Comparison of ENCODE assay signal across 23 mouse cellular contexts in genomic region chr16:93908196-93908595, GRCm38 (mm10). TPM values are rescaled to one million over a fixed set of nuclear protein-coding genes. Genes with fewer than 3 reads are reported as not detected.
A peak's percentile ranks its signal among the peaks of the same experiment; 100 is the strongest.
DNase-seq lines count a peak whose midpoint lies in the region; ATAC-seq and TF ChIP-seq lines count a peak whose summit lies in the region.
"Had no signal": no experiment of that assay in that cellular context is flagged by ENCODE, and none has a peak within 500 bp of the region (broad histone marks: within the 10 kb centered on the region; RNA-seq: fewer than 3 reads in every experiment).

No protein-coding gene starts in this region.

- in situ Hi-C loops in ES-E14 (cut with MboI; ENCODE audit: low sequenced_read_pairs in 2 of 2, unreplicated experiment in 2 of 2) = no loop called here

- no peaks in the 10 kb centered on the region for H3K9me3 ChIP-seq in midbrain, embryonic 11.5 days (ENCODE audit: control insufficient read depth, low read length)
- H3K9me3 ChIP-seq in midbrain, postnatal 0 days (ENCODE audit: low read length) = no peaks in the 10 kb centered on the region
- H3K9me3 ChIP-seq in ES-E14 (ENCODE audit: control insufficient read depth, insufficient read depth, low read depth, low read length) = no peaks in the 10 kb centered on the region
- H3K9me3 ChIP-seq: embryonic facial prominence, embryonic 15.5 days; hindbrain, embryonic 13.5 days; midbrain, embryonic 12.5 days had no signal

- no peak for TF ChIP-seq CTCF in midbrain, postnatal 0 days (IDR thresholded peaks at IDR 0.05)
- TF ChIP-seq CTCF in thymus, adult 2 months (IDR thresholded peaks at IDR 0.05; ENCODE audit: borderline replicate concordance, control insufficient read depth, extremely low read depth, insufficient read depth, low read length, poor library complexity) = no peak

- no peak overlapping the region for H3K4me2 ChIP-seq in midbrain, embryonic 11.5 days
- H3K4me2 ChIP-seq in midbrain, postnatal 0 days (ENCODE audit: low read depth, low read length, poor library complexity, severe bottlenecking) = no peak overlapping the region
- H3K4me2 ChIP-seq: embryonic facial prominence, embryonic 15.5 days; hindbrain, embryonic 13.5 days; midbrain, embryonic 12.5 days had no signal

- H3K27me3 ChIP-seq in midbrain, embryonic 11.5 days (ENCODE audit: control insufficient read depth, insufficient read depth, low read length) = no peaks in the 10 kb centered on the region
- no peaks in the 10 kb centered on the region for H3K27me3 ChIP-seq in midbrain, postnatal 0 days (ENCODE audit: insufficient read depth, low read length)
- H3K27me3 ChIP-seq in thymus, adult 2 months (ENCODE audit: control insufficient read depth, insufficient read depth, low read length) = no peaks in the 10 kb centered on the region
- H3K27me3 ChIP-seq: embryonic facial prominence, embryonic 15.5 days; hindbrain, embryonic 13.5 days; midbrain, embryonic 12.5 days had no signal

- no peaks in the 10 kb centered on the region for H3K4me1 ChIP-seq in midbrain, embryonic 11.5 days (ENCODE audit: control insufficient read depth, insufficient read depth, low read length)
- H3K4me1 ChIP-seq in midbrain, postnatal 0 days (ENCODE audit: insufficient read depth, low read length) = no peaks in the 10 kb centered on the region
- H3K4me1 ChIP-seq in ES-E14 (ENCODE audit: control insufficient read depth in 2 of 2, insufficient read depth in 2 of 2, low read length in 2 of 2, poor library complexity in 1 of 2) = peaks cover 2 to 19% of the 10 kb centered on the region in 2 experiments; a peak in 2 of 4 replicates
- H3K4me1 ChIP-seq in thymus, adult 2 months (replicated peaks; ENCODE audit: control insufficient read depth, insufficient read depth, low read length) = peaks cover 27% of the 10 kb centered on the region
- H3K4me1 ChIP-seq: hindbrain, embryonic 13.5 days; midbrain, embryonic 12.5 days had no signal

- no peak overlapping the region for H3K4me3 ChIP-seq in midbrain, embryonic 11.5 days (ENCODE audit: low read depth, low read length)
- no peak overlapping the region for H3K4me3 ChIP-seq in midbrain, postnatal 0 days (ENCODE audit: low read depth, low read length)
- no peak overlapping the region for H3K4me3 ChIP-seq in ES-E14 (ENCODE audit: insufficient read depth in 1 of 2, low read depth in 1 of 2, low read length in 2 of 2, poor library complexity in 1 of 2, severe bottlenecking in 1 of 2)
- no peak overlapping the region for H3K4me3 ChIP-seq in thymus, adult 2 months (ENCODE audit: control insufficient read depth, insufficient read depth, low read length)
- H3K4me3 ChIP-seq: embryonic facial prominence, embryonic 15.5 days; heart, adult 2 months; hindbrain, embryonic 13.5 days; midbrain, embryonic 12.5 days had no signal

- DNase-seq in midbrain, embryonic 11.5 days (ENCODE audit: low spot score, missing footprints) = peak; percentile 68
- DNase-seq in midbrain, postnatal 0 days (ENCODE audit: low spot score) = no peak
- no peak for DNase-seq in ES-E14 (ENCODE audit: low read depth, low spot score)
- DNase-seq in thymus, adult 2 months = peak; percentile 38
- DNase-seq in thymus, postnatal 4 days = peak; percentile 58
- no peak for DNase-seq in left cerebral cortex, postnatal 4 days
- no peak for DNase-seq in gastrocnemius, adult 8-10 months (ENCODE audit: low spot score in 2 of 2)
- DNase-seq in gastrocnemius, postnatal 10 days = no peak
- DNase-seq: adrenal gland, postnatal 25 days; B cell, adult 2 months; cerebellum, adult 9-11 months; gastrocnemius, postnatal 36 days; heart, adult 2 months; heart, postnatal 36 days; kidney, adult 8-10 months; kidney, postnatal 14 days; right cerebral cortex, postnatal 25 days had no signal

- TF ChIP-seq POLR2A in thymus, adult 2 months (IDR thresholded peaks at IDR 0.05; ENCODE audit: control insufficient read depth, extremely low read depth, insufficient read depth, low read length, poor library complexity) = no peak

- no peak overlapping the region for H3K27ac ChIP-seq in midbrain, embryonic 11.5 days (ENCODE audit: low read depth, low read length)
- no peak overlapping the region for H3K27ac ChIP-seq in midbrain, postnatal 0 days (ENCODE audit: low read depth, low read length)
- peak overlapping the region; percentile 91 for H3K27ac ChIP-seq in ES-E14 (ENCODE audit: insufficient read depth, low read depth, low read length, poor library complexity, severe bottlenecking)
- H3K27ac ChIP-seq in thymus, adult 2 months (ENCODE audit: control insufficient read depth, insufficient read depth, low read length) = peak overlapping the region; percentile 92
- H3K27ac ChIP-seq: embryonic facial prominence, embryonic 15.5 days; heart, adult 2 months; hindbrain, embryonic 13.5 days; macrophage; midbrain, embryonic 12.5 days had no signal

- peaks cover 4% of the 10 kb centered on the region; the same call in 1 of the 2 replicates for H3K36me3 ChIP-seq in midbrain, embryonic 11.5 days (ENCODE audit: control insufficient read depth, insufficient read depth, low read length)
- no peaks in the 10 kb centered on the region for H3K36me3 ChIP-seq in midbrain, postnatal 0 days (ENCODE audit: insufficient read depth, low read length)
- H3K36me3 ChIP-seq in ES-E14 (ENCODE audit: control insufficient read depth, insufficient read depth, low read length, poor library complexity, severe bottlenecking) = peaks cover 13% of the 10 kb centered on the region
- H3K36me3 ChIP-seq in thymus, adult 2 months (ENCODE audit: control insufficient read depth, insufficient read depth, low read length) = no peaks in the 10 kb centered on the region
- H3K36me3 ChIP-seq: embryonic facial prominence, embryonic 15.5 days; hindbrain, embryonic 13.5 days had no signal

- intact Hi-C loops in left cerebral cortex, postnatal 4 days (cut with DNase I) = no loop called here

- no peak overlapping the region for H3K9ac ChIP-seq in midbrain, embryonic 11.5 days (ENCODE audit: low read length)
- H3K9ac ChIP-seq in midbrain, postnatal 0 days (replicated peaks; ENCODE audit: low read length, poor library complexity, severe bottlenecking) = no peak overlapping the region
- H3K9ac ChIP-seq in ES-E14 (ENCODE audit: insufficient read depth, low read depth, low read length, poor library complexity, severe bottlenecking) = no peak overlapping the region
- H3K9ac ChIP-seq: embryonic facial prominence, embryonic 15.5 days; hindbrain, embryonic 13.5 days; midbrain, embryonic 12.5 days had no signal

- no peak for ATAC-seq in midbrain, embryonic 11.5 days (ENCODE audit: low FRiP score)
- ATAC-seq in midbrain, postnatal 0 days (ENCODE audit: low FRiP score) = no peak
- ATAC-seq: forebrain, embryonic 16.5 days; lung, postnatal 0 days had no signal

- 94% methylated on average over 8 of the region's 8 CpGs for WGBS in midbrain, embryonic 11.5 days
- 94% methylated on average over 8 of the region's 8 CpGs for WGBS in midbrain, postnatal 0 days
- WGBS in thymus, adult 2 months = 59% methylated on average over 8 of the region's 8 CpGs

TF ChIP-seq in ES-E14, 5 proteins besides CTCF, POLR2A, EP300 and RAD21:
- TF ChIP-seq ZNF384 (IDR thresholded peaks at IDR 0.05; ENCODE audit: low read depth, low read length) (no peak), HCFC1 (IDR thresholded peaks at IDR 0.05; ENCODE audit: borderline replicate concordance, insufficient read depth, low read length) (no peak)
TF ChIP-seq in ES-E14: peak in this region for 0.

RNA-seq across cellular contexts. Expression of gene Chaf1b, which starts 24.5 kb away (rescaled TPM):
- polyA plus RNA-seq in midbrain, embryonic 11.5 days (2014; fragmentation: Nextera tagmentation; extraction: Ambion mirVana) = 99.8 and 102 TPM in 2 replicates
- 7.6 and 9.3 TPM in 2 replicates for total RNA-seq in midbrain, postnatal 0 days (2014; rRNA removed)
- 11.6 and 12.0 TPM in 2 replicates for polyA plus RNA-seq in midbrain, postnatal 0 days (2015; fragmentation: Nextera tagmentation; extraction: Ambion mirVana)
- 39.5 and 44.2 TPM in 2 replicates for total RNA-seq in ES-E14 (2012; rRNA removed)
- polyA plus RNA-seq in thymus, adult 2 months (2012; rRNA removed) = 28.8 and 34.3 TPM in 2 replicates
- 1 to 10 TPM; 7.6 to 8.2 TPM for total RNA-seq in left cerebral cortex, postnatal 4 days (2021)
- total RNA-seq in gastrocnemius, adult 8-10 months (2022) = under 1 TPM in 3 of 4 experiments, not detected in 1; 0.12 to 0.38 (median 0.29) TPM
- total RNA-seq in gastrocnemius, postnatal 10 days (2021) = 1 to 10 TPM; 4.6 to 6.8 TPM

Comparison
In these comparisons a context has a peak if more than half of its experiments do, and no peak if none do; other contexts are left out.
1. DNase-seq: peak in midbrain, embryonic 11.5 days (single experiment), thymus, adult 2 months (single experiment) and thymus, postnatal 4 days (single experiment); none in midbrain, postnatal 0 days (single experiment), ES-E14 (single experiment), left cerebral cortex, postnatal 4 days (single experiment), gastrocnemius, adult 8-10 months (0 of 2) and gastrocnemius, postnatal 10 days (single experiment).
2. H3K27ac ChIP-seq: peak in ES-E14 (single experiment) and thymus, adult 2 months (single experiment); none in midbrain, embryonic 11.5 days (single experiment) and midbrain, postnatal 0 days (single experiment).